Mouse (Mus musculus): ENCODE results near the gene Pabpn1l.

Gene Pabpn1l

GRCm38 (mm10) chr8:122622727-122623126 lies at the start of gene Pabpn1l:
Gene Pabpn1l (minus strand): TSS chr8:122622739.
- DNase-seq: no peak

DNA sequence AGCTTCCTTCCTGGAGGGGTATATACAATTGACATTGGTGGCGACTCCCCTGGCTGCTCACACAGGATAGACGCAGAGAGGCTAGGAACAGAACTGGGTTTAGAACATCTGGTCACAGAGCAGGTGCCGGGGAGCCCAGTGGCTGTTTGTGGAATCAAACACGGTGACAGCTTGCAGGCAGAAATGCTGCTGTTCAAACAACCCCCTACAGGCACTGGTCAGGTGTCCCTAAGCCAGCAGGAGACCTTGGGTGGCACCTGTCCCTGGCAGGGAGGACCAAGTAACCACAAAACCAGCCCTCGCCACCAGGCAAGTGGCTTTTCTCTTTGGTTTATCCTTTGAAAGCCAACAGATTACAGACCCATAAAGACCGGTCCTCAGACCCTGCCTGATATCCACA lies 49.4 kb upstream of the Pabpn1l start:
- peak; percentile 87 for DNase-seq

DNA sequence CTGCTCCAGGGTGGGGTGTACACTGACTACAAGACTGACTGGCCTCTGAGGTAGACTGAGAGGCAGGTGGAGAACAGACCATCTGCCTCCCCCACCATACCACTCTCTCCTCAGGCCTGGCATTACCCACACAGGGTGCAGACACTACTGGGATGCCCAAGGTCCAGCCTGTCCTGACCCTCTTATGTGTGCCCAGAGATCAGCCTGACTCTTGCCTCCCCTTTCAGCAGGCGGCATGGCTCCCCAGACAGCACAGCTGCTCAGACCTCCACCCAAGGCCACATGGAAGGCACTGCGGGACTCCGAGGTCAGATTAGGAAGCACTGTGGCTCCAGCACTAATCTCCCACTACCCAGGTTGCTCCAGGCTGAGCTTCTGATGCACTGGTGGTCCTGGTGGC lies 48.2 kb upstream of the Pabpn1l start:
- no peak for DNase-seq

- peak; percentile 84 for DNase-seq
Measured at GRCm38 (mm10) chr8:122670001-122670400, 47.5 kb upstream of the Pabpn1l start.

- no peak for DNase-seq
Measured at GRCm38 (mm10) chr8:122669370-122669769, 46.8 kb upstream of the Pabpn1l start.

DNA sequence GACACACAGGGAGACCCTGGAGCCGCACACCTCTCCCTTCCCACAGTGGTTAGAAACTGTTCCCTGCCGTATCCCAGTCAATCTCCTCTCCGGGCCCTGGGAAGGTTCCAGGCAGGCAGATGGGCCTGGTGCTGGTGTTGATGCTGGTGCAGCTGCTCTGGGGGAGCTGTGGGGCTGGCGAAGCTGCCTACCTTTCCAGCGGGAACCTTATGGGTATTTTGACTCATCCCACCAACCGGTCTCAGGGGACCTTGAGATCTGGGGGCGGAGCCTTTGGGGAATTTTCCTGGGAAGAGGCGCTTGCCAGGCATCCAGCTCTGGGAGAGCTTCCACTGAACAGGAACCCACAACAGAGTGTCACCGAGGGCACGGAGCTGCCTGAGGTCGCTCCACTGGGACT lies 45.3 kb upstream of the Pabpn1l start:
- peak; percentile 95 for DNase-seq

- DNase-seq: peak; percentile 96
Measured at GRCm38 (mm10) chr8:122666827-122667226, 44.3 kb upstream of the Pabpn1l start.

GRCm38 (mm10) chr8:122666338-122666764 lies 43.8 kb upstream of the Pabpn1l start:
- DNase-seq: peak; percentile 98

DNA sequence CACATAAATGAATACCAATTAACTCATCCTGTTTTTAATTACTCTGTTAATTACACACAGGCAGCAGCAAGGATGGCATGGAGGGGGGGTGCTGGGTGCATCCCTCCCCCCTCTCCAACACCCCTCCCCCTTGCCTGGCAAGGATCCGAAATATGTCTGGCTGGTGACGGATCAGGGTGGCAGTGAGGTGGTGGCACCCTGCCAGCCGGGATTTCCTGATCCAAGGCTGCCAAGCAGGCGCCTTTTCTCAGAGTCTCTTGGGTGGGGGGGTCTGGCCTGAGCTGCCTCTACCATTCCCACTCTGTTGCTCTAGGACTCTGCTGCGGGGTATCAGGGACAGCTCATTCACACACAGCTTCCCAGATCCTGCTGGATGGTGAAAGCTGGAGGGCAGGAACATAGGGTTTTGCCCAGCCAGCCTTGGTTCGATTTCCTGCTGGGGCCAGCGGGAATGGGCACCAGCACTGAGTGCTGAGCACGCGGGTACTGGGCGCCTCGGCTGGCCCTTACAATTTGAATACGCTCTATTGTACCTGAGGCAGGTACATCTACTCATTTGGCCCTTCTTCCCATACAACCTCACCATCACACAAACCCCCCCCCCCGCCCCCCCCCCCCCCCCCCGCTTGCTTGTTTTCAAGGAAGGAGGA lies 43.3 kb upstream of the Pabpn1l start:
- peak; percentile 98 for DNase-seq

- peak; percentile 99 for DNase-seq
Measured at GRCm38 (mm10) chr8:122665221-122665620, 42.7 kb upstream of the Pabpn1l start.

- DNase-seq: no peak
Measured at GRCm38 (mm10) chr8:122663670-122664069, 41.1 kb upstream of the Pabpn1l start.

- DNase-seq: no peak
Measured at GRCm38 (mm10) chr8:122663106-122663505, 40.6 kb upstream of the Pabpn1l start.

GRCm38 (mm10) chr8:122661894-122662293 lies 39.4 kb upstream of the Pabpn1l start:
- DNase-seq: no peak

GRCm38 (mm10) chr8:122661138-122661537 lies 38.6 kb upstream of the Pabpn1l start:
- peak; percentile 99 for DNase-seq

GRCm38 (mm10) chr8:122660022-122660421 lies 37.5 kb upstream of the Pabpn1l start:
- DNase-seq: no peak

DNA sequence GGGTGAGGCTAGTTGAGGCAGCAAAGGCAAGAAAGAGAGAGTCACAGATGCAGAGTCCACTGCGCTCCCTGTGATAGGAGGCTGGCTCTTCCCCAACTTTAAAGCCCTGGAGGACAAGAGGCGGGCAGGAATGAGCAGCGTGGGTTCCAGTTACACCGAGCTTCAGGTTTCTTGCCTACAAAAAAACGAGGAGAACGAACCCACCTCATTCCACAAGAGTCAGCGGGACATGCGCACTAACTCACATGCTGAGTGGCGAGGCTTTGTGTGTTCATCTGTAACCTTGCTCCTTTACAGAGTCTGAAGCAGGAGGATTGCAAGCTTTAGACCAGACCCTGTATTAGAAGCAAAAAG lies 36.2 kb upstream of the Pabpn1l start:
- DNase-seq: no peak

DNA sequence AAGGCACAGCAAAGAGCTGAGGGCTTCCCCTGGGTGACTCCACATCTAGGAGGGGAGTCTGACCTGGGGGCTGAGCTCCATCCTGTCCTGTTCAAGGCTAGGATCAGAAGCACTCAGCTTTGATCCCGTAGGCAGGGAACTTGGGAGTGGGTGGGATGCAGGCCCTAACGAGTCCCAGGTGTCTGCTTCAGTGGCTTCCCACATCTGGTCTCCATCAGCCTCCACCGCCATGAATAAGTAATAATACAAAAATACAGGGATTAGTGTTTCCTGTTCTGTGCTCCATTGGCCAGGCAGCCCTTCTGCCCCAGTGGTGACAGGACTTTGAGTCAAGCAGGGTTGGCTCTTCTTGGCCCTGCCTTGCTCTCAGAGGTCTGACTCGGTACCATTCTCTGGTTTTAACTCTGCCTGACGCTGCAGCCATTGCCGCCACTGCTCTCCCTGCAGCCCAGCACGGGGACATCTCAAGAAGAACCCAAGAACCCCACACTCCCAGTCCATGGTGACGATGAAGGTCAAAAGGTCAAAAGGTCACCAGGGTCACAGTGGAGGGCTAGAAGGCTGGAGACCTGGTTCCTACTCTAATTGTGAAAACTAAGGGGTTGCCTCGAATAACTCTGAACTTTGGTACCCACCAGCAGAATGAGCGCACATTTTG lies 35.7 kb upstream of the Pabpn1l start:
- DNase-seq: no peak

- peak; percentile 98 for DNase-seq
Measured at GRCm38 (mm10) chr8:122656056-122656999, 33.8 kb upstream of the Pabpn1l start.

DNA sequence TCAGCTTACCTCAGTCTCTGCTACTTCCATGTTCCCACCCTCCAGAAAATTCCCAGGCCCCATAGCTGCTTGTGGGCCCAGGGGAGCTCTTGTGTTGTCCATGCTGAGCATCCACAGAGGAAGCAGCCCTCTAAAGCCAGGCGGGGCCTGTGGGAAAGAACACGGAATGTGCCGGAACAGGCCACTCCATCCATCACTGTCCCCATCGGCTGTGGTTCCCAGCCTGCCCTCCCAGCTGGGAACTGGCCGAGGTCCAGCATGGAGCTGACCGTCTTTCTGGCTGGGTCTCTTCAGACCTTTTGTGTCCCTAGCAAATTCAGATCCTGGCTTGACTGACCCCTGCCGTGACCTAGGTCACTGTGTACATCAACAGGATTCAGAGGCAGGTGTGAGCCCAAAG lies 32.2 kb upstream of the Pabpn1l start:
- DNase-seq: peak; percentile 99

GRCm38 (mm10) chr8:122652643-122653042 lies 30.1 kb upstream of the Pabpn1l start:
- DNase-seq: no peak

GRCm38 (mm10) chr8:122651326-122651921 lies 28.9 kb upstream of the Pabpn1l start:
- peak; percentile 98 for DNase-seq

DNA sequence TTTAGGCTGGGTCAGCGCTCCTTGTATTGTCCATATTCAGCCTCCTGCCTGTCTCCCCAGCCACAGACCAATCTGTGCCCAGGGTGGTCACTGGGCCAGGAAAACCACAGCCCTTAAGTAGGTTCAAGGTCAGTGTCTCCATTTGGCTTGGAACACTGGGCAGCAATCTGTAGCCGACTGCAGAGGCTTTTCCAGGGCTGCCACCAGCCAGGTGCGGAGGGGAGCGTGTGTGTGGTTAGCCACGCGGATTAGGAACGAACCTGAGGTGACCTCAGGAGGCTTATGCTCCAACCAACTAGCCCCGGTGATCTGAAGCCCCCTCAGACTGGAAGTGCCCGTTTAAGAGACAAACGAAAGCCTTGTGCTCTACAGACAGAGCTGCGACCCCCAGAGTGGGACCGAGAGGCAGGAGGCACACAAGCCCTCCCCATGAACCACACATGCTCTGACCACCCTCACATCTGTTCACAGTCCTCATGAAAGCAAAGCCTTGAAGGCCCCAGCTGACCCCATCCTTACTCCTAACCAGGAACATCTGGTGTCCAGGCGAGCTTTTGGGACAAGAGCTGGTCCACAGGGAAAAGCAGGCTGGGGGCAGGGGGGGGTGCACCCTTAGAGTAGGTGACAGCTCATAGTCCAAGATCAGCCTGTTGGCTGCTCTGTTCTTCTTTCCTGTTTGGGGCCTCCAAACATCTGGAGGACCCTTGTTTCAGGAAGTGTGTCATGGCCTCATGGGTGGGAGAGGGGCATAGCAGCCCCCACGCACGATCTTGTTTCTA lies 25.8 kb upstream of the Pabpn1l start:
- peak; percentile 95 for DNase-seq

Measured in heart, adult 11 months (tissue).